Mouse (Mus musculus): ENCODE results near the gene Ppp4c.

- no peak for TF ChIP-seq CTCF (IDR thresholded peaks at IDR 0.05; ENCODE audit: low read depth, low read length)
- TF ChIP-seq POLR2A (IDR thresholded peaks at IDR 0.05; ENCODE audit: borderline replicate concordance, low read depth, low read length): no peak
Measured at GRCm38 (mm10) chr7:126797411-126798126, 5.3 kb upstream of the Ppp4c start, which contains the start of gene Fam57b.
